In genomic region chr1:55473756-55474155, GRCm38 (mm10) we compare ENCODE assay signal across 26 mouse cellular contexts.
A peak's percentile ranks its signal among the peaks of the same experiment; 100 is the strongest.
DNase-seq lines count a peak whose midpoint lies in the region; TF ChIP-seq lines count a peak whose summit lies in the region.
"Had no signal": no experiment of that assay in that cellular context is flagged by ENCODE, and none has a peak within 500 bp of the region (broad histone marks: within the 10 kb centered on the region; RNA-seq: fewer than 3 reads in every experiment).

No protein-coding gene starts in this region.

- no peaks in the 10 kb centered on the region for H3K27me3 ChIP-seq in ES-Bruce4 (ENCODE audit: control insufficient read depth, insufficient read depth, low read length, poor library complexity, severe bottlenecking)
- H3K27me3 ChIP-seq: embryonic facial prominence, embryonic 12.5 days; forebrain, embryonic 12.5 days; liver, embryonic 15.5 days; neural tube, embryonic 13.5 days had no signal

- H3K4me3 ChIP-seq in left cerebral cortex, adult 2 months, result no peak overlapping the region
- H3K4me3 ChIP-seq in ES-Bruce4 (ENCODE audit: low read depth, low read length), result no peak overlapping the region
- H3K4me3 ChIP-seq in lung, adult 2 months (replicated peaks; ENCODE audit: extremely low read depth, low read depth, low read length), result no peak overlapping the region
- H3K4me3 ChIP-seq: embryonic facial prominence, embryonic 12.5 days; erythroblast, embryonic 14.5 days; forebrain, embryonic 12.5 days; gastrocnemius, adult 2 months; heart, embryonic 10.5 days; limb, embryonic 10.5 days; liver, embryonic 15.5 days; midbrain, embryonic 10.5 days; myocyte; neural tube, embryonic 13.5 days had no signal

- H3K9ac ChIP-seq in ES-Bruce4 (ENCODE audit: low read depth, poor library complexity, severe bottlenecking), result no peak overlapping the region
- H3K9ac ChIP-seq: embryonic facial prominence, embryonic 12.5 days; forebrain, embryonic 12.5 days; hindbrain, embryonic 14.5 days; liver, embryonic 15.5 days; neural tube, embryonic 13.5 days had no signal

- DNase-seq in left cerebral cortex, adult 2 months (ENCODE audit: extremely low spot score in 1 of 2, low spot score in 2 of 2), result no peak
- no peak for DNase-seq in left cerebral cortex, postnatal 4 days
- DNase-seq in thymus, postnatal 4 days, result peak; percentile 36
- DNase-seq in thymus, postnatal 36 days, result no peak
- DNase-seq in testis, postnatal 10 days (ENCODE audit: low spot score), result peak; percentile 48
- no peak for DNase-seq in lung, adult 2 months
- DNase-seq in spleen, postnatal 36 days (ENCODE audit: low spot score in 2 of 2), result no peak
- DNase-seq: adrenal gland, postnatal 25 days; cerebellum, adult 11 months; cerebellum, postnatal 14 days; gastrocnemius, adult 2 months; heart, postnatal 4 days; kidney, postnatal 4 days; layer of hippocampus, adult 9-11 months; liver had no signal

- intact Hi-C loops in left cerebral cortex, adult 2 months (cut with DNase I), result no loop called here
- intact Hi-C loops in left cerebral cortex, postnatal 4 days (cut with DNase I), result no loop called here

- no peaks in the 10 kb centered on the region for H3K36me3 ChIP-seq in ES-Bruce4 (ENCODE audit: control insufficient read depth, insufficient read depth, low read length, poor library complexity, severe bottlenecking)
- H3K36me3 ChIP-seq: embryonic facial prominence, embryonic 12.5 days; forebrain, embryonic 12.5 days; heart, embryonic 10.5 days; limb, embryonic 10.5 days; liver, embryonic 15.5 days; midbrain, embryonic 10.5 days; neural tube, embryonic 13.5 days had no signal

- no peak for TF ChIP-seq POLR2A in ES-Bruce4 (IDR thresholded peaks at IDR 0.05; ENCODE audit: insufficient read depth, low read length)
- TF ChIP-seq POLR2A in lung, adult 2 months (IDR thresholded peaks at IDR 0.05; ENCODE audit: borderline replicate concordance, extremely low read depth, low read depth, low read length), result no peak

- no peak for TF ChIP-seq EP300 in ES-Bruce4 (IDR thresholded peaks at IDR 0.05; ENCODE audit: insufficient read depth, low read depth, low read length)

- no peak overlapping the region for H3K27ac ChIP-seq in left cerebral cortex, adult 2 months
- no peak overlapping the region for H3K27ac ChIP-seq in ES-Bruce4 (ENCODE audit: insufficient read depth, low read length)
- H3K27ac ChIP-seq: embryonic facial prominence, embryonic 12.5 days; forebrain, embryonic 12.5 days; gastrocnemius, adult 2 months; heart, embryonic 10.5 days; hindbrain, embryonic 14.5 days; limb, embryonic 10.5 days; liver, embryonic 15.5 days; midbrain, embryonic 10.5 days; neural tube, embryonic 13.5 days had no signal

- no peaks in the 10 kb centered on the region for H3K9me3 ChIP-seq in ES-Bruce4 (replicated peaks; ENCODE audit: control insufficient read depth, insufficient read depth, low read length, poor library complexity, severe bottlenecking)
- H3K9me3 ChIP-seq: embryonic facial prominence, embryonic 12.5 days; forebrain, embryonic 12.5 days; heart, embryonic 10.5 days; limb, embryonic 10.5 days; liver, embryonic 15.5 days; midbrain, embryonic 10.5 days; neural tube, embryonic 13.5 days had no signal

- 76% methylated on average over 9 of the region's 9 CpGs for whole genome bisulfite sequencing in lung, adult 2 months

- no peaks in the 10 kb centered on the region for H3K4me1 ChIP-seq in ES-Bruce4 (ENCODE audit: control insufficient read depth, insufficient read depth, low read length)
- no peaks in the 10 kb centered on the region for H3K4me1 ChIP-seq in lung, adult 2 months (ENCODE audit: control insufficient read depth, insufficient read depth, low read length)
- H3K4me1 ChIP-seq: embryonic facial prominence, embryonic 12.5 days; forebrain, embryonic 12.5 days; heart, embryonic 10.5 days; limb, embryonic 10.5 days; liver, embryonic 15.5 days; midbrain, embryonic 10.5 days; neural tube, embryonic 13.5 days had no signal

- peak; percentile 6 for TF ChIP-seq CTCF in left cerebral cortex, adult 2 months (IDR thresholded peaks at IDR 0.05)
- TF ChIP-seq CTCF in ES-Bruce4 (IDR thresholded peaks at IDR 0.05; ENCODE audit: low read depth, low read length), result peak; percentile 20
- no peak for TF ChIP-seq CTCF in lung, adult 2 months (IDR thresholded peaks at IDR 0.05; ENCODE audit: insufficient read depth, low read length)

Comparison
In these comparisons a context has a peak if more than half of its experiments do, and no peak if none do; other contexts are left out.
1. DNase-seq: peak in thymus, postnatal 4 days (single experiment) and testis, postnatal 10 days (single experiment); none in left cerebral cortex, adult 2 months (0 of 2), left cerebral cortex, postnatal 4 days (single experiment), thymus, postnatal 36 days (0 of 2), lung, adult 2 months (single experiment) and spleen, postnatal 36 days (0 of 2).